Mouse (Mus musculus): ENCODE measurements at regions not wholly inside any gene's neighbourhood (a gene's known extent, or its start where the extent isn't known, plus 50 kb on each side); places are given as distances from the start of the nearest gene placed in this dataset.
"Not testable (repeated sequence)": the region's sequence is repeated elsewhere in the genome, so short reads cannot be mapped to it uniquely, and the experiment has no call there.

GRCm38 (mm10) chr15:24419186-24419585 is 994.4 kb downstream of the Basp1 start:
- 55% methylated on average over 1 of the region's 1 CpGs for WGBS
- H3K36me3 ChIP-seq (ENCODE audit: control insufficient read depth, insufficient read depth, low read length) = no peaks in the 10 kb centered on the region
- H3K4me3 ChIP-seq = no peak overlapping the region
- H3K4me1 ChIP-seq (ENCODE audit: control insufficient read depth, insufficient read depth, low read length) = no peaks in the 10 kb centered on the region
- H3K9ac ChIP-seq (ENCODE audit: low read depth, low read length) = no peak overlapping the region
- no peaks in the 10 kb centered on the region for H3K79me2 ChIP-seq (replicated peaks; ENCODE audit: control insufficient read depth, insufficient read depth, low read length)
- no peak for TF ChIP-seq POLR2A (IDR thresholded peaks at IDR 0.05; ENCODE audit: insufficient read depth, low read depth, low read length)
- TF ChIP-seq CTCF (IDR thresholded peaks at IDR 0.05) = no peak
- TF ChIP-seq EP300 (IDR thresholded peaks at IDR 0.05; ENCODE audit: insufficient read depth, low read depth, low read length) = no peak
- no peak for DNase-seq
- H3K27me3 ChIP-seq (ENCODE audit: control insufficient read depth, insufficient read depth, low read length) = peaks cover 1% of the 10 kb centered on the region; the same call in 1 of the 2 replicates
- intact Hi-C loops (cut with DNase I) = no loop called here
- H3K27ac ChIP-seq = no peak overlapping the region

GRCm38 (mm10) chr15:24407691-24408090 is 1005.9 kb downstream of the Basp1 start:
- H3K4me1 ChIP-seq (ENCODE audit: control insufficient read depth, insufficient read depth, low read length) = no peaks in the 10 kb centered on the region
- DNase-seq = no peak
- no peak overlapping the region for H3K27ac ChIP-seq
- TF ChIP-seq EP300 (IDR thresholded peaks at IDR 0.05; ENCODE audit: insufficient read depth, low read depth, low read length) (no peak), POLR2A (IDR thresholded peaks at IDR 0.05; ENCODE audit: insufficient read depth, low read depth, low read length) (no peak), CTCF (IDR thresholded peaks at IDR 0.05) (peak; percentile 34)
- intact Hi-C loops (cut with DNase I) = no loop called here
- no peaks in the 10 kb centered on the region for H3K79me2 ChIP-seq (replicated peaks; ENCODE audit: control insufficient read depth, insufficient read depth, low read length)
- H3K27me3 ChIP-seq (ENCODE audit: control insufficient read depth, insufficient read depth, low read length) = no peaks in the 10 kb centered on the region
- no peak overlapping the region for H3K9ac ChIP-seq (ENCODE audit: low read depth, low read length)
- H3K4me3 ChIP-seq = no peak overlapping the region
- 55% methylated on average over 3 of the region's 3 CpGs for WGBS
- H3K36me3 ChIP-seq (ENCODE audit: control insufficient read depth, insufficient read depth, low read length) = no peaks in the 10 kb centered on the region

GRCm38 (mm10) chr15:24405305-24405704 is 1008.3 kb downstream of the Basp1 start:
- intact Hi-C loops (cut with DNase I) = no loop called here
- Histone ChIP-seq H3K9ac (ENCODE audit: low read depth, low read length) (no peak overlapping the region), H3K27me3 (ENCODE audit: control insufficient read depth, insufficient read depth, low read length) (no peaks in the 10 kb centered on the region), H3K4me3 (no peak overlapping the region), H3K4me1 (ENCODE audit: control insufficient read depth, insufficient read depth, low read length) (no peaks in the 10 kb centered on the region), H3K36me3 (ENCODE audit: control insufficient read depth, insufficient read depth, low read length) (no peaks in the 10 kb centered on the region), H3K79me2 (replicated peaks; ENCODE audit: control insufficient read depth, insufficient read depth, low read length) (no peaks in the 10 kb centered on the region), H3K27ac (no peak overlapping the region)
- TF ChIP-seq CTCF (IDR thresholded peaks at IDR 0.05) (no peak), EP300 (IDR thresholded peaks at IDR 0.05; ENCODE audit: insufficient read depth, low read depth, low read length) (no peak), POLR2A (IDR thresholded peaks at IDR 0.05; ENCODE audit: insufficient read depth, low read depth, low read length) (no peak)
- 41% methylated on average over 1 of the region's 1 CpGs for WGBS
- DNase-seq = no peak

GRCm38 (mm10) chr15:24400088-24400487 is 1013.5 kb downstream of the Basp1 start:
- Histone ChIP-seq H3K4me3 (no peak overlapping the region), H3K4me1 (ENCODE audit: control insufficient read depth, insufficient read depth, low read length) (no peaks in the 10 kb centered on the region), H3K9ac (ENCODE audit: low read depth, low read length) (no peak overlapping the region), H3K27ac (no peak overlapping the region), H3K79me2 (replicated peaks; ENCODE audit: control insufficient read depth, insufficient read depth, low read length) (no peaks in the 10 kb centered on the region), H3K36me3 (ENCODE audit: control insufficient read depth, insufficient read depth, low read length) (no peaks in the 10 kb centered on the region), H3K27me3 (ENCODE audit: control insufficient read depth, insufficient read depth, low read length) (no peaks in the 10 kb centered on the region)
- intact Hi-C loops (cut with DNase I) = no loop called here
- no peak for DNase-seq
- TF ChIP-seq CTCF (IDR thresholded peaks at IDR 0.05) (no peak), POLR2A (IDR thresholded peaks at IDR 0.05; ENCODE audit: insufficient read depth, low read depth, low read length) (no peak), EP300 (IDR thresholded peaks at IDR 0.05; ENCODE audit: insufficient read depth, low read depth, low read length) (no peak)
- WGBS = 65% methylated on average over 2 of the region's 2 CpGs

- no peaks in the 10 kb centered on the region for H3K4me1 ChIP-seq (ENCODE audit: control insufficient read depth, insufficient read depth, low read length)
- no peaks in the 10 kb centered on the region for H3K36me3 ChIP-seq (ENCODE audit: control insufficient read depth, insufficient read depth, low read length)
- H3K4me3 ChIP-seq = no peak overlapping the region
- WGBS = 74% methylated on average over 8 of the region's 8 CpGs
- no peaks in the 10 kb centered on the region for H3K27me3 ChIP-seq (ENCODE audit: control insufficient read depth, insufficient read depth, low read length)
- H3K27ac ChIP-seq = no peak overlapping the region
- TF ChIP-seq CTCF (IDR thresholded peaks at IDR 0.05) (no peak), POLR2A (IDR thresholded peaks at IDR 0.05; ENCODE audit: insufficient read depth, low read depth, low read length) (no peak), EP300 (IDR thresholded peaks at IDR 0.05; ENCODE audit: insufficient read depth, low read depth, low read length) (no peak)
- H3K9ac ChIP-seq (ENCODE audit: low read depth, low read length) = no peak overlapping the region
- no peak for DNase-seq
- intact Hi-C loops (cut with DNase I) = no loop called here
- no peaks in the 10 kb centered on the region for H3K79me2 ChIP-seq (replicated peaks; ENCODE audit: control insufficient read depth, insufficient read depth, low read length)
Measured at GRCm38 (mm10) chr15:24358398-24358797, 1055.2 kb downstream of the Basp1 start.

- Histone ChIP-seq H3K27ac (no peak overlapping the region), H3K36me3 (ENCODE audit: control insufficient read depth, insufficient read depth, low read length) (no peaks in the 10 kb centered on the region), H3K4me1 (ENCODE audit: control insufficient read depth, insufficient read depth, low read length) (no peaks in the 10 kb centered on the region), H3K79me2 (replicated peaks; ENCODE audit: control insufficient read depth, insufficient read depth, low read length) (no peaks in the 10 kb centered on the region), H3K4me3 (no peak overlapping the region), H3K9ac (ENCODE audit: low read depth, low read length) (no peak overlapping the region), H3K27me3 (ENCODE audit: control insufficient read depth, insufficient read depth, low read length) (no peaks in the 10 kb centered on the region)
- DNase-seq = no peak
- intact Hi-C loops (cut with DNase I) = no loop called here
- no peak for TF ChIP-seq EP300 (IDR thresholded peaks at IDR 0.05; ENCODE audit: insufficient read depth, low read depth, low read length)
- no peak for TF ChIP-seq CTCF (IDR thresholded peaks at IDR 0.05)
- no peak for TF ChIP-seq POLR2A (IDR thresholded peaks at IDR 0.05; ENCODE audit: insufficient read depth, low read depth, low read length)
- WGBS = 54% methylated on average over 1 of the region's 1 CpGs
Measured at GRCm38 (mm10) chr15:24348975-24349560, 1064.5 kb downstream of the Basp1 start.

GRCm38 (mm10) chr15:24335876-24336275 is 1077.7 kb downstream of the Basp1 start:
- intact Hi-C loops (cut with DNase I); H3K27ac ChIP-seq; H3K36me3 ChIP-seq (ENCODE audit: control insufficient read depth, insufficient read depth, low read length); DNase-seq; H3K4me3 ChIP-seq; H3K27me3 ChIP-seq (ENCODE audit: control insufficient read depth, insufficient read depth, low read length); H3K4me1 ChIP-seq (ENCODE audit: control insufficient read depth, insufficient read depth, low read length); H3K9ac ChIP-seq (ENCODE audit: low read depth, low read length); H3K79me2 ChIP-seq (replicated peaks; ENCODE audit: control insufficient read depth, insufficient read depth, low read length): not testable (repeated sequence)
- 64% methylated on average over 1 of the region's 1 CpGs for WGBS

- DNase-seq; H3K27ac ChIP-seq; H3K4me1 ChIP-seq (ENCODE audit: control insufficient read depth, insufficient read depth, low read length); H3K27me3 ChIP-seq (ENCODE audit: control insufficient read depth, insufficient read depth, low read length); H3K9ac ChIP-seq (ENCODE audit: low read depth, low read length); intact Hi-C loops (cut with DNase I); H3K36me3 ChIP-seq (ENCODE audit: control insufficient read depth, insufficient read depth, low read length); H3K79me2 ChIP-seq (replicated peaks; ENCODE audit: control insufficient read depth, insufficient read depth, low read length); H3K4me3 ChIP-seq: not testable (repeated sequence)
- WGBS = 72% methylated on average over 3 of the region's 3 CpGs
Measured at GRCm38 (mm10) chr15:24303123-24303522, 1110.4 kb downstream of the Basp1 start.
